Mouse (Mus musculus): ENCODE measurements around the gene Gm20388.

DNA sequence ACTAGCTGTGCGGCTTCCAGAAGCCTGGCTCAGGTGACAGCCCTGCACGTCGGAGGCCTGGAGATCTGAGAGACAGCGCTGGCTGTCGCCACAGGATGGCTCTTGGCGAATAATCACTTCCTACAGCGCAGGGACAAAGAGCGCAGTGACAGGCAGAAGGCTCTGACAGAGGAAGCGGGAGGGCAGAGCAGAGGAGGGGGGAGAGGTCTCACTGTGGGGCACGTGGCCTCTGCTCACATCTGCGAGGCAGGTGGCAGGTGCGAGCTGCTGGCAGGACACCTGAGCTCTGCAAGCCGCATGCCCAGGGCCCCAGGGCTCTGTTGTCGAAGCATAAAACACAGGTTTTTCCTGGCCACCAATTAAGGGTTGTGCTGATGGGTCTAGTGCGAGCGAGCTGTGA is 396.5 kb downstream of the Gm20388 start:
- TF ChIP-seq CTCF (IDR thresholded peaks at IDR 0.05; ENCODE audit: insufficient read depth, low read depth, low read length) (no peak), POLR2A (IDR thresholded peaks at IDR 0.05; ENCODE audit: insufficient read depth, low read depth, low read length) (no peak)

Measured in olfactory bulb, adult 2 months (tissue).